Comparison of ENCODE assay signal across 15 mouse cellular contexts in the genomic region with DNA sequence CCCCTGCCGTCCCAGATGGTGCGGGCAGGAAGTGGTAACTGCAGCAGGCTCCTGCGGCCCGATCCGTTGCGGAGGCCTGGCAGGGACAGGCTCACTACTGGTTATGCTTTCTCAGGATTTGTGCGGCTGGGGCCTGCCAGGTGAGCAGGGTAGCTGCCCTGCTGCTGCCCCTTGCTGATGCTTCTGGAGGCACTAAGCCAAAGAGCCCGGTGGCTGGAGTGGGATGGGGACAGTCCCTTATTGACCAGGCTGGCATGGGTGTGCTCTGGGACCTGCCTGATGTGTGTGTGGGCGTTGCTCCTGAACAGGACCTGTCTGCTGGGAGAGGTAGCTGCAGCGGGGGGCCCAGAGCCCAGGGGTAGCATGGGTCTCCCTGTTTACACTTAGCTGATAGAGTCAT. TPM values are rescaled to one million over a fixed set of nuclear protein-coding genes. Genes with fewer than 3 reads are reported as not detected.
DNase-seq lines count a peak whose midpoint lies in the region; ATAC-seq lines count a peak whose summit lies in the region.
"Had no signal": no experiment of that assay in that cellular context is flagged by ENCODE, and none has a peak within 500 bp of the region (broad histone marks: within the 10 kb centered on the region; RNA-seq: fewer than 3 reads in every experiment).

No protein-coding gene starts in this region.

- no peaks in the 10 kb centered on the region for H3K9me3 ChIP-seq in forebrain, embryonic 11.5 days (ENCODE audit: control insufficient read depth, low read length)
- no peaks in the 10 kb centered on the region for H3K9me3 ChIP-seq in forebrain, embryonic 15.5 days
- H3K9me3 ChIP-seq in heart, embryonic 13.5 days = no peaks in the 10 kb centered on the region
- H3K9me3 ChIP-seq: embryonic facial prominence, embryonic 15.5 days; forebrain, embryonic 12.5 days; heart, embryonic 15.5 days; limb, embryonic 10.5 days had no signal

- ATAC-seq in forebrain, embryonic 11.5 days (replicated peaks; ENCODE audit: low FRiP score) = no peak
- no peak for ATAC-seq in forebrain, embryonic 15.5 days (replicated peaks)
- ATAC-seq in heart, embryonic 13.5 days (ENCODE audit: extremely low read depth, insufficient number of reproducible peaks, low FRiP score, low TSS enrichment) = no peak
- ATAC-seq: inflammation-experienced regulatory T-cells, adult 6 months had no signal

- no peaks in the 10 kb centered on the region for H3K27me3 ChIP-seq in forebrain, embryonic 11.5 days (ENCODE audit: control insufficient read depth, insufficient read depth, low read length)
- H3K27me3 ChIP-seq in forebrain, embryonic 15.5 days = no peaks in the 10 kb centered on the region
- peaks cover 6% of the 10 kb centered on the region; the same call in 1 of the 2 replicates for H3K27me3 ChIP-seq in heart, embryonic 13.5 days (replicated peaks)
- H3K27me3 ChIP-seq: embryonic facial prominence, embryonic 15.5 days; forebrain, embryonic 12.5 days; heart, embryonic 15.5 days had no signal

- peak; percentile 49 for DNase-seq in forebrain, embryonic 11.5 days (ENCODE audit: low spot score)
- DNase-seq in heart, adult 18-20 months = no peak
- peak; percentile 16 for DNase-seq in right cerebral cortex, postnatal 14 days
- no peak for DNase-seq in right cerebral cortex, postnatal 36 days (ENCODE audit: low spot score in 2 of 2)
- DNase-seq: lung, adult 2 months; lung, postnatal 36 days had no signal

- H3K4me3 ChIP-seq in forebrain, embryonic 11.5 days (ENCODE audit: low read depth, low read length) = no peak overlapping the region
- no peak overlapping the region for H3K4me3 ChIP-seq in forebrain, embryonic 15.5 days
- H3K4me3 ChIP-seq in heart, embryonic 13.5 days = no peak overlapping the region
- H3K4me3 ChIP-seq: embryonic facial prominence, embryonic 15.5 days; forebrain, embryonic 12.5 days; heart, embryonic 15.5 days; limb, embryonic 10.5 days had no signal

- no peak overlapping the region for H3K4me2 ChIP-seq in forebrain, embryonic 11.5 days (ENCODE audit: low read depth, low read length, severe bottlenecking)
- no peak overlapping the region for H3K4me2 ChIP-seq in forebrain, embryonic 15.5 days (replicated peaks)
- H3K4me2 ChIP-seq in heart, embryonic 13.5 days = no peak overlapping the region
- H3K4me2 ChIP-seq: embryonic facial prominence, embryonic 15.5 days; forebrain, embryonic 12.5 days; heart, embryonic 15.5 days; liver, embryonic 11.5 days had no signal

- H3K27ac ChIP-seq in forebrain, embryonic 11.5 days (ENCODE audit: low read depth, low read length) = no peak overlapping the region
- H3K27ac ChIP-seq in forebrain, embryonic 15.5 days (replicated peaks) = no peak overlapping the region
- H3K27ac ChIP-seq in heart, embryonic 13.5 days (replicated peaks) = no peak overlapping the region
- H3K27ac ChIP-seq: embryonic facial prominence, embryonic 15.5 days; forebrain, embryonic 12.5 days; heart, embryonic 15.5 days; limb, embryonic 10.5 days had no signal

- H3K9ac ChIP-seq in forebrain, embryonic 11.5 days (ENCODE audit: low read length) = no peak overlapping the region
- no peak overlapping the region for H3K9ac ChIP-seq in forebrain, embryonic 15.5 days (replicated peaks)
- H3K9ac ChIP-seq in heart, embryonic 13.5 days = peak overlapping the region; percentile 9; the same call in 1 of the 2 replicates
- H3K9ac ChIP-seq: embryonic facial prominence, embryonic 15.5 days; forebrain, embryonic 12.5 days had no signal

- no peaks in the 10 kb centered on the region for H3K36me3 ChIP-seq in forebrain, embryonic 11.5 days (ENCODE audit: control insufficient read depth, insufficient read depth, low read length)
- peaks cover 22% of the 10 kb centered on the region for H3K36me3 ChIP-seq in forebrain, embryonic 15.5 days
- H3K36me3 ChIP-seq in heart, embryonic 13.5 days = peaks cover 19% of the 10 kb centered on the region

- peaks cover 2% of the 10 kb centered on the region; the same call in 1 of the 2 replicates for H3K4me1 ChIP-seq in forebrain, embryonic 11.5 days (replicated peaks; ENCODE audit: control insufficient read depth, insufficient read depth, low read length)
- peaks cover 10% of the 10 kb centered on the region for H3K4me1 ChIP-seq in forebrain, embryonic 15.5 days
- H3K4me1 ChIP-seq in heart, embryonic 13.5 days = peaks cover 34% of the 10 kb centered on the region

- 92% methylated on average over 10 of the region's 10 CpGs for WGBS in forebrain, embryonic 11.5 days
- 91% methylated on average over 10 of the region's 10 CpGs for WGBS in forebrain, embryonic 15.5 days
- 86% methylated on average over 10 of the region's 10 CpGs for WGBS in heart, embryonic 13.5 days

RNA-seq across cellular contexts. Expression of a gene that starts 14.7 kb away (rescaled TPM):
- polyA plus RNA-seq in forebrain, embryonic 11.5 days (2014; fragmentation: Nextera tagmentation; extraction: Ambion mirVana) = 3.7 and 4.1 TPM in 2 replicates
- 5.3 and 6.2 TPM in 2 replicates for polyA plus RNA-seq in forebrain, embryonic 15.5 days (2015; fragmentation: Nextera tagmentation; extraction: Ambion mirVana)
- polyA plus RNA-seq in heart, embryonic 13.5 days (2015; fragmentation: Nextera tagmentation; extraction: Ambion mirVana) = 5.5 and 7.0 TPM in 2 replicates
- 1 to 10 TPM; 6.0 to 7.8 TPM for total RNA-seq in heart, adult 18-20 months (2021)

RNA-seq across cellular contexts. Expression of a gene that starts 25.5 kb away (rescaled TPM):
- 12.6 and 15.2 TPM in 2 replicates for polyA plus RNA-seq in forebrain, embryonic 11.5 days (2014; fragmentation: Nextera tagmentation; extraction: Ambion mirVana)
- 24.0 and 27.0 TPM in 2 replicates for polyA plus RNA-seq in forebrain, embryonic 15.5 days (2015; fragmentation: Nextera tagmentation; extraction: Ambion mirVana)
- polyA plus RNA-seq in heart, embryonic 13.5 days (2015; fragmentation: Nextera tagmentation; extraction: Ambion mirVana) = 4.0 and 4.3 TPM in 2 replicates
- 10 to 100 TPM; 10.1 to 11.1 TPM for total RNA-seq in heart, adult 18-20 months (2021)

RNA-seq across cellular contexts. Expression of a gene that starts 56.7 kb away (rescaled TPM):
- polyA plus RNA-seq in forebrain, embryonic 11.5 days (2014; fragmentation: Nextera tagmentation; extraction: Ambion mirVana) = 0.08 and 0.16 TPM in 2 replicates
- polyA plus RNA-seq in forebrain, embryonic 15.5 days (2015; fragmentation: Nextera tagmentation; extraction: Ambion mirVana) = 0.92 and 1.1 TPM in 2 replicates
- 1.1 and 1.2 TPM in 2 replicates for polyA plus RNA-seq in heart, embryonic 13.5 days (2015; fragmentation: Nextera tagmentation; extraction: Ambion mirVana)
- 10 to 100 TPM; 15.3 to 16.6 TPM for total RNA-seq in heart, adult 18-20 months (2021)
- total RNA-seq: neutrophil, adult 5-6 weeks had no signal
- polyA plus RNA-seq: inflammation-experienced regulatory T-cells, adult 6 months had no signal

Comparison
In these comparisons a context has a peak if more than half of its experiments do, and no peak if none do; other contexts are left out.
1. DNase-seq: peak in forebrain, embryonic 11.5 days (single experiment) and right cerebral cortex, postnatal 14 days (single experiment); none in heart, adult 18-20 months (0 of 2) and right cerebral cortex, postnatal 36 days (0 of 2).